Mouse (Mus musculus): ENCODE measurements around the gene Dpf3. TPM values are rescaled to one million over a fixed set of nuclear protein-coding genes. Genes with fewer than 3 reads are reported as not detected.
A peak's percentile ranks its signal among the peaks of the same experiment; 100 is the strongest.

Dpf3 gene
- polyA plus RNA-seq, 1 experiment from 2014 or later: 23.5 TPM

GRCm38 (mm10) chr12:83320725-83321124, 166.8 kb downstream of the Dpf3 start:
- ATAC-seq (ENCODE audit: low FRiP score): no peak
- no peak overlapping the region for H3K9ac ChIP-seq (ENCODE audit: low read depth, low read length)
- no peak for DNase-seq (ENCODE audit: low spot score)
- H3K9me3 ChIP-seq (ENCODE audit: control insufficient read depth, low read length): no peaks in the 10 kb centered on the region
- 86% methylated on average over 3 of the region's 3 CpGs for WGBS
- H3K27ac ChIP-seq (ENCODE audit: low read depth, low read length): no peak overlapping the region
- no peak overlapping the region for H3K4me3 ChIP-seq (ENCODE audit: low read depth, low read length)
- no peaks in the 10 kb centered on the region for H3K36me3 ChIP-seq (ENCODE audit: control insufficient read depth, insufficient read depth, low read length)
- no peaks in the 10 kb centered on the region for H3K27me3 ChIP-seq (ENCODE audit: control insufficient read depth, insufficient read depth, low read length)
- no peak overlapping the region for H3K4me2 ChIP-seq (replicated peaks; ENCODE audit: low read depth, low read length)
- H3K4me1 ChIP-seq (replicated peaks; ENCODE audit: control insufficient read depth, insufficient read depth, low read length): no peaks in the 10 kb centered on the region

GRCm38 (mm10) chr12:83317646-83318443, 169.7 kb downstream of the Dpf3 start:
- no peaks in the 10 kb centered on the region for H3K9me3 ChIP-seq (ENCODE audit: control insufficient read depth, low read length)
- H3K4me2 ChIP-seq (replicated peaks; ENCODE audit: low read depth, low read length): no peak overlapping the region
- DNase-seq (ENCODE audit: low spot score) (no peak), ATAC-seq (ENCODE audit: low FRiP score) (no peak)
- no peak overlapping the region for H3K4me3 ChIP-seq (ENCODE audit: low read depth, low read length)
- WGBS: 63% methylated on average over 8 of the region's 8 CpGs
- H3K27ac ChIP-seq (ENCODE audit: low read depth, low read length): no peak overlapping the region
- H3K9ac ChIP-seq (ENCODE audit: low read depth, low read length): no peak overlapping the region
- no peaks in the 10 kb centered on the region for H3K36me3 ChIP-seq (ENCODE audit: control insufficient read depth, insufficient read depth, low read length)
- H3K4me1 ChIP-seq (replicated peaks; ENCODE audit: control insufficient read depth, insufficient read depth, low read length): no peaks in the 10 kb centered on the region
- no peaks in the 10 kb centered on the region for H3K27me3 ChIP-seq (ENCODE audit: control insufficient read depth, insufficient read depth, low read length)

- 79% methylated on average over 7 of the region's 7 CpGs for WGBS
- Histone ChIP-seq H3K36me3 (ENCODE audit: control insufficient read depth, insufficient read depth, low read length) (no peaks in the 10 kb centered on the region), H3K4me2 (replicated peaks; ENCODE audit: low read depth, low read length) (no peak overlapping the region), H3K9me3 (ENCODE audit: control insufficient read depth, low read length) (no peaks in the 10 kb centered on the region), H3K27ac (ENCODE audit: low read depth, low read length) (no peak overlapping the region), H3K4me3 (ENCODE audit: low read depth, low read length) (no peak overlapping the region), H3K27me3 (ENCODE audit: control insufficient read depth, insufficient read depth, low read length) (no peaks in the 10 kb centered on the region), H3K4me1 (replicated peaks; ENCODE audit: control insufficient read depth, insufficient read depth, low read length) (no peaks in the 10 kb centered on the region), H3K9ac (ENCODE audit: low read depth, low read length) (no peak overlapping the region)
- no peak for DNase-seq (ENCODE audit: low spot score)
- no peak for ATAC-seq (ENCODE audit: low FRiP score)
Observed at GRCm38 (mm10) chr12:83314666-83315065, 172.8 kb downstream of the Dpf3 start.

GRCm38 (mm10) chr12:83312818-83313217, 174.7 kb downstream of the Dpf3 start:
- no peaks in the 10 kb centered on the region for H3K36me3 ChIP-seq (ENCODE audit: control insufficient read depth, insufficient read depth, low read length)
- H3K27me3 ChIP-seq (ENCODE audit: control insufficient read depth, insufficient read depth, low read length): no peaks in the 10 kb centered on the region
- no peak overlapping the region for H3K4me3 ChIP-seq (ENCODE audit: low read depth, low read length)
- no peak overlapping the region for H3K4me2 ChIP-seq (replicated peaks; ENCODE audit: low read depth, low read length)
- DNase-seq (ENCODE audit: low spot score) (no peak), ATAC-seq (ENCODE audit: low FRiP score) (no peak)
- H3K9ac ChIP-seq (ENCODE audit: low read depth, low read length): no peak overlapping the region
- H3K9me3 ChIP-seq (ENCODE audit: control insufficient read depth, low read length): no peaks in the 10 kb centered on the region
- 91% methylated on average over 9 of the region's 9 CpGs for WGBS
- H3K27ac ChIP-seq (ENCODE audit: low read depth, low read length): no peak overlapping the region
- no peaks in the 10 kb centered on the region for H3K4me1 ChIP-seq (replicated peaks; ENCODE audit: control insufficient read depth, insufficient read depth, low read length)

GRCm38 (mm10) chr12:83310567-83310966, 176.9 kb downstream of the Dpf3 start:
- Histone ChIP-seq H3K27me3 (ENCODE audit: control insufficient read depth, insufficient read depth, low read length) (no peaks in the 10 kb centered on the region), H3K4me3 (ENCODE audit: low read depth, low read length) (no peak overlapping the region), H3K9ac (ENCODE audit: low read depth, low read length) (no peak overlapping the region), H3K9me3 (ENCODE audit: control insufficient read depth, low read length) (no peaks in the 10 kb centered on the region), H3K27ac (ENCODE audit: low read depth, low read length) (no peak overlapping the region), H3K4me2 (replicated peaks; ENCODE audit: low read depth, low read length) (no peak overlapping the region), H3K36me3 (ENCODE audit: control insufficient read depth, insufficient read depth, low read length) (no peaks in the 10 kb centered on the region), H3K4me1 (replicated peaks; ENCODE audit: control insufficient read depth, insufficient read depth, low read length) (no peaks in the 10 kb centered on the region)
- ATAC-seq (ENCODE audit: low FRiP score) (no peak), DNase-seq (ENCODE audit: low spot score) (no peak)
- WGBS: 68% methylated on average over 11 of the region's 11 CpGs

- H3K27ac ChIP-seq (ENCODE audit: low read depth, low read length): no peak overlapping the region
- no peaks in the 10 kb centered on the region for H3K9me3 ChIP-seq (ENCODE audit: control insufficient read depth, low read length)
- no peaks in the 10 kb centered on the region for H3K4me1 ChIP-seq (replicated peaks; ENCODE audit: control insufficient read depth, insufficient read depth, low read length)
- WGBS: 84% methylated on average over 11 of the region's 11 CpGs
- no peak for ATAC-seq (ENCODE audit: low FRiP score)
- H3K9ac ChIP-seq (ENCODE audit: low read depth, low read length): no peak overlapping the region
- no peak overlapping the region for H3K4me3 ChIP-seq (ENCODE audit: low read depth, low read length)
- no peaks in the 10 kb centered on the region for H3K36me3 ChIP-seq (ENCODE audit: control insufficient read depth, insufficient read depth, low read length)
- DNase-seq (ENCODE audit: low spot score): no peak
- no peak overlapping the region for H3K4me2 ChIP-seq (replicated peaks; ENCODE audit: low read depth, low read length)
- no peaks in the 10 kb centered on the region for H3K27me3 ChIP-seq (ENCODE audit: control insufficient read depth, insufficient read depth, low read length)
Observed at GRCm38 (mm10) chr12:83309031-83309804, 178.3 kb downstream of the Dpf3 start.

GRCm38 (mm10) chr12:83308627-83309026, 178.9 kb downstream of the Dpf3 start:
- H3K4me3 ChIP-seq (ENCODE audit: low read depth, low read length): no peak overlapping the region
- no peak for DNase-seq (ENCODE audit: low spot score)
- no peaks in the 10 kb centered on the region for H3K36me3 ChIP-seq (ENCODE audit: control insufficient read depth, insufficient read depth, low read length)
- no peak for ATAC-seq (ENCODE audit: low FRiP score)
- WGBS: 53% methylated on average over 4 of the region's 4 CpGs
- H3K27ac ChIP-seq (ENCODE audit: low read depth, low read length): no peak overlapping the region
- no peaks in the 10 kb centered on the region for H3K27me3 ChIP-seq (ENCODE audit: control insufficient read depth, insufficient read depth, low read length)
- H3K9me3 ChIP-seq (ENCODE audit: control insufficient read depth, low read length): no peaks in the 10 kb centered on the region
- H3K9ac ChIP-seq (ENCODE audit: low read depth, low read length): no peak overlapping the region
- no peaks in the 10 kb centered on the region for H3K4me1 ChIP-seq (replicated peaks; ENCODE audit: control insufficient read depth, insufficient read depth, low read length)
- no peak overlapping the region for H3K4me2 ChIP-seq (replicated peaks; ENCODE audit: low read depth, low read length)

GRCm38 (mm10) chr12:83303221-83303620, 184.3 kb downstream of the Dpf3 start:
- no peak overlapping the region for H3K4me2 ChIP-seq (replicated peaks; ENCODE audit: low read depth, low read length)
- ATAC-seq (ENCODE audit: low FRiP score): no peak
- no peaks in the 10 kb centered on the region for H3K27me3 ChIP-seq (ENCODE audit: control insufficient read depth, insufficient read depth, low read length)
- peak overlapping the region; percentile 67 for H3K27ac ChIP-seq (ENCODE audit: low read depth, low read length)
- 0 out of 2 replicates have a peak overlapping the region, but pooled peaks have one; percentile 37 for H3K9ac ChIP-seq (ENCODE audit: low read depth, low read length)
- WGBS: 60% methylated on average over 6 of the region's 6 CpGs
- peaks cover 7% of the 10 kb centered on the region; the same call in 1 of the 2 replicates for H3K4me1 ChIP-seq (replicated peaks; ENCODE audit: control insufficient read depth, insufficient read depth, low read length)
- H3K4me3 ChIP-seq (ENCODE audit: low read depth, low read length): no peak overlapping the region
- no peaks in the 10 kb centered on the region for H3K36me3 ChIP-seq (ENCODE audit: control insufficient read depth, insufficient read depth, low read length)
- no peaks in the 10 kb centered on the region for H3K9me3 ChIP-seq (ENCODE audit: control insufficient read depth, low read length)
- no peak for DNase-seq (ENCODE audit: low spot score)

Data from hindbrain, embryonic 11.5 days (tissue).